Mouse (Mus musculus): Measurements from ENCODE around the gene Rbl1.
"Not testable (repeated sequence)": the region's sequence is repeated elsewhere in the genome, so short reads cannot be mapped to it uniquely, and the experiment has no call there.

Gene Rbl1

DNA sequence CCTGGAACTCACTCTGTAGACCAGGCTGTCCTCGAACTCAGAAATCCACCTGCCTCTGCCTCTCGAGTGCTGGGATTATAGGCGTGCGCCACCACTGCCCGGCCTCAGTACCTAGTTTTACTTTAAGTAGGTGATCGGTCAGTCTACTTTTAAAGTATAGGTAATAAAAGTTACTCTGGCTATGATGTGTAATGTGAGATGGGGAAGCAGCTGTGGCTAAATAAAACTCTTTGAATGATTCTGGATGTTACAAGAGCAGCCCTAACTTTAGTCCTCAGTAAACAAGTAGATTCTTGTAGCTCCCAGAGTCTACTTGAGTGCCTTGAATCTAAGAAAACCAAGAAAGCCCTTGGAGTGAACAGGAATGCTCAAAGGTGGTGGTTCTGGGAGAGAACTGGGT is 31.4 kb downstream of the Rbl1 start:
- no peak for DNase-seq (ENCODE audit: extremely low spot score, low spot score)

DNA sequence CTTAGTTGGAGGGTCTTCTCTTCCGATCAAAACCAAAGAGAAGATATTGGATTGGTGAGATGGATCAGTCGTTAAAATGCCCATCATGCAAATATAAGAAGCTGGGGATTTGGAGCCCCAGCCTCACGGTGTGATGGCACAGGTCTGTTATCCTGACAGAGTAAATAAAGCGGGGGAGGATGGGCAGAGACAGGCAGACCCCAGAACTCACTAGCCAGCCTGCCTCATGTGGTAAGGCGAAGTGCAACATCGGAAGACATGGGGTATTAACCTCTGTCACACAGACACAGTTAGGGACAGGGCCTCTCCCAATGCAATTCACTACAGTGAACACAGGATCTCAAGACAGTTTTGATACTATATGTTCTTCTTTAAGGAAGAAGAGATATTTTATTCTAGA is 33.7 kb downstream of the Rbl1 start:
- DNase-seq (ENCODE audit: extremely low spot score, low spot score) = no peak

DNA sequence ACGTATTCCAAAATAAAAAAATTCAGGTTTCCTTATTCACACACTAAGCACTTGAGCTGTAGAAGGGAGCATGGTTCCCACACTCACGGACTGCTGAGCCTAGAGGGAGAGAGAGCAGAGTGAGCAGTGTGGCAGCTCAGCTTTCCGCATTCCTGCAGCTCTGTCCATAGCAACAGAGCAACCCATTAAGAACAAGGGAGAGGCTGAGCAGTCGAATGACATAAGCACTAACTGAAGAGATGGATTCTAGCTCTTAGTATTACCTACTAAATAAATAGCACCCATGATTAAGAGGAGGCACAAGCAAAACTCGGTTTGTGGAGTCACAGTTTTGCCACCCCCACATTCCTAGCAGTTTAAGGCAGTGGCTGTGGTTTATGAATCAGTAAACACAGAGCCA is 34.2 kb downstream of the Rbl1 start:
- DNase-seq (ENCODE audit: extremely low spot score, low spot score) = peak; percentile 25

DNA sequence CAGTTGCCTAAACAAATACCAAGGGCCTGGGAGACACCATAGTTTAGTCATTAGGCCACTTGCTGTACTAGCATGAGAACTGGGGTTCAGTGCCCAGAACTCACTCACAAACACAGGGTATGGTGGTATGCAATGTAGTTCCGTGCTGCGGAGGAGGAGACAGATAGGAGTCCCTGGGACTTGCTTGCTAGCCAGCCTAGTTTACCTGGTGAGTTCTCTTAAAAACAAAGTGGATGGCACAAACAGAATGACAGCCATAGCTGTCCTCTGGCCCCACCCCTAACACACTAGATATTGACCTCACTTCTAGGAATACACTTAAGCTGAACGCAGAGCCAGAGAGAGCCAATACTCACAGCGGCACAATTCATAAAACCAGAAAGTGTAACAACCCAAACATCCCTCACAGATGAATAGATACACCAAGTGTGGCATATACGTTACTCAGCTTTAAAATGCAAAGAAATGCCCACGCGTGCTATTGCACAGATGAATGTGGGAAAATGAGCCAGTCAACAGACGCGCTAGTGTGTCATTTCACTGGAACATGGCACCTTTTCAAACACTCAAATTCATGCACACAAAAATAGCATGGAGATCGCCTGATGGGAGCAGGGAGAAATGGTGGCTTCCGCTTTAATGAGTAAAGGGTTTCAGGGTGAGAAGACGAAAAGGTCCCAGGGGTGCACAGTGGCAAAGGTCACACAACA is 37.8 kb downstream of the Rbl1 start:
- no peak for DNase-seq (ENCODE audit: extremely low spot score, low spot score)

DNA sequence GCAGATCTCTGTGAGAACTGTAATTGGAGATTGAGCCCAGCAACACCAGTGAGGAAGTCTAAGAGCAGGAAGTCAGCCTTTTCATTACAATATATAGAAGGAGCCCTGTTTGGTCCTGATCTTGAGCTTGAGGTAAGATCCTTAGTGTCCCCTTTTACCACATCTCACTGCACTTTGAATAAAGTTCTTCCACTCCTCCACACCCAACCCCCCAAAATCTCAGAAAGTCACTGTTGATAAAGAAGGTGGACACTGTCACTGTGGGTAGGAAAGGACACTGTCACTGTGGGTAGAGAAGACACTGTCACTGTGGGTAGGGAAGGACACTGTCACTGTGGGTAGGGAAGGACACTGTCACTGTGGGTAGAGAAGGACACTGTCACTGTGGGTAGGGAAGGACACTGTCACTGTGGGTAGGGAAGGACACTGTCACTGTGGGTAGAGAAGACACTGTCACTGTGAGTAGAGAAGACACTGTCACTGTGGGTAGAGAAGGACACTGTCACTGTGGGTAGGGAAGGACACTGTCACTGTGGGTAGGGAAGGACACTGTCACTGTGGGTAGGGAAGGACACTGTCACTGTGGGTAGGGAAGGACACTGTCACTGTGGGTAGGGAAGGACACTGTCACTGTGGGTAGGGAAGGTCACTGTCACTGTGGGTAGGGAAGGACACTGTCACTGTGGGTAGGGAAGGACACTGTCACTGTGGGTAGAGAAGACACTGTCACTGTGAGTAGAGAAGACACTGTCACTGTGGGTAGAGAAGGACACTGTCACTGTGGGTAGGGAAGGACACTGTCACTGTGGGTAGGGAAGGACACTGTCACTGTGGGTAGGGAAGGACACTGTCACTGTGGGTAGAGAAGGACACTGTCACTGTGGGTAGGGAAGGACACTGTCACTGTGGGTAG is 38.8 kb downstream of the Rbl1 start:
- DNase-seq (ENCODE audit: extremely low spot score, low spot score) = not testable (repeated sequence)

DNA sequence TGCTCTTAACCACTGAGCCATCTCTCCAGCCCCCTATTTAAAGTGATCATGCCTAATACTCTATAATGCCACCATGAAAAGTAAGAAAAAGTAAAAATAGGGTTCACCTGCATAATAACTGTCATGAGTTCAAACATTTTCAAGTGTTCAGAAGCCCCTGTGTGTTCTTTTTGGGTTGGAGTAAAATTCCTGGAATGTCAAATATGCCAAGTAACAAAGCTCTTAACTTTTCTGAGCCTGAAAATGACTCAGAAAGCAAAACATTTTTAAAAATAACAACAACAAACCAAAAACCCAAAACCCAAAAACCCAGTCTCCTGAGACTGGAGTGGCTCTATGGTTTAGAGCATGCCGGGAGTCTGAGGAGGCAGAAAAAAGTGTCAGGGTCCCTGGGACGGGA is 40.2 kb downstream of the Rbl1 start:
- DNase-seq (ENCODE audit: extremely low spot score, low spot score) = no peak

DNA sequence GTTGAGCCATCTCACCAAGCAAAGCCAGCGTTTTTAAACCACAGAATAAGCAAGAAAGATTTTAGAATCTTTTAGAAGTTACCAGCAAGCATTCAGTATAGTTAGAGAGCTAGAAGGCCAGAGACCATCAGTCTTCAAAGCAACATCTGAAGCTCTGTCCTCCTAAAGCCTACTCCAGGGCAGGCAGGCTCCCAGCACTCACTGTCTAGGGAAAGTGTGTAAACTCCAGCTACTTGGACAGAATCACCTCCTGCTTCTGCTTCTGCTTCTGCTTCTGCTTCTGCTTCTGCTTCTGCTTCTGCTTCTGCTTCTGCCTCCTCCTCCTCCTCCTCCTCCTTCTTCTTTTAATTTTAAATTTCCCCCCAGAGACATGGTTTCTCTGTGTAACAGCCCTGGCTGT is 48.3 kb downstream of the Rbl1 start:
- no peak for DNase-seq (ENCODE audit: extremely low spot score, low spot score)

DNA sequence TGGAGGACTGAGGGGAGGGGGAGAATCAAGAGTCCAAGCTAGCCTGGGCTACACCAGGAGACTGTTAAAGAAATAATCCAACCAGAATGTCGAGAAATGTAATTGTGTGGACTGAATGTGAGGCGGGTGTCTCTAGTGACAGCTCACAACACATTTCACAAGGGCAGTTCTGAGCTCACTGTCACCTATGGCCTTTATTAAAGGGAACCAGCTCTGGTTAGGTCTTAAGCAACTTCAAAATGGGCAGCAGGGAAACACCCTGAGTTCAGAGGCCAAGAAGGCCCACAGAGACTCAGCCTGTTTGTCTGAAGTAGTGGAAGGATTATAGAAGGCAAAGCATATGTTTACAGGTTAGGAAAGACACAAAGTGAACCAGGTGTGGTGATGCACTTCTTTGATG is 51.1 kb downstream of the Rbl1 start:
- DNase-seq (ENCODE audit: extremely low spot score, low spot score) = no peak

DNA sequence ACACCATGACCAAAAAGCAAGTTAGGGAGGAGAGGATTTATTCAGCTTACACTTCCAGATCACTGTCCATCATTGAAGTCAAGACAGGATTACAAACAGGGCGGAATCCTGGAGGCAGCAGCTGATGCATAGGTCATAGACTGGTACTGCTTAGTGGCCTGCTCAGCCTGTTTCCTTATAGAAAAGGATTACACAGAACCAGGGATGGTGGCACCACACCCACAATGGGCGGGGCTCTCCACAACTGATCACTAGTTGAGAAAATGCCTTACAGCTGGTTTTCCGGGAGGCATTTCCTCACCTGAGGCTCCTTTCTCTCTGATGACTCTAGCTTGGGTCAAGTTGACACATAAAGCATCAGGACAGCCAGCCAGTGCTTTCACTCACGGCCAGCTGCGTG is 55.9 kb downstream of the Rbl1 start:
- DNase-seq (ENCODE audit: extremely low spot score, low spot score) = no peak

DNA sequence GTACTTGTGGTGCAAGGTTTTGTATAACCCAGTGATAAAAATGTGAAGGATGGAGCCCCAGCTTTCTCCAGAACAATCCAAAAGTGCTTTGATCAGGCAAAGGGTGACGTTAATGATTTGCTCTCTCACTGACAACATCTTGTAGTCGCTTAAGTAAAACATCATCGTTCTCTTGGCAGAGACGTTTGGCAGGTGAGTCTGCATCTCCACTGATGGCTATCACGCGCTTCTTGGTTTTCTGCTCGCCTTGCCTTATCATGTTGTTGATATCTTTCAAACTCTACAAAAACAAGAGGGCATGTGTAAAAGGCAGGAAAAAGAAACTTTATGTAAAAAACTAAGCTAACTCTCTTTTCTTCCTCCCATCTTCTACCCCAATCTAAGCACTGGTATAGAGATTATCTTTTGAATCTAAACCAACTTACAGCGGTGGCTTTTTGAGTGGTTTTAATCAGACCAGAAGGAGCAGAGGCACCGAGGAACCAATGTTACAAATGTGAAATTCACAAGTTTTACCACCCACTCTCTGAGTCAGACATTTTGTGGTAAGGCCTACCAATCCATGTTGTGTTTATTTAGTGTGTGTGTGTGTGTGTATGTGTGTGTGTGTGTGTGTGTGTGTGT is 56.8 kb downstream of the Rbl1 start:
- DNase-seq (ENCODE audit: extremely low spot score, low spot score) = no peak

DNA sequence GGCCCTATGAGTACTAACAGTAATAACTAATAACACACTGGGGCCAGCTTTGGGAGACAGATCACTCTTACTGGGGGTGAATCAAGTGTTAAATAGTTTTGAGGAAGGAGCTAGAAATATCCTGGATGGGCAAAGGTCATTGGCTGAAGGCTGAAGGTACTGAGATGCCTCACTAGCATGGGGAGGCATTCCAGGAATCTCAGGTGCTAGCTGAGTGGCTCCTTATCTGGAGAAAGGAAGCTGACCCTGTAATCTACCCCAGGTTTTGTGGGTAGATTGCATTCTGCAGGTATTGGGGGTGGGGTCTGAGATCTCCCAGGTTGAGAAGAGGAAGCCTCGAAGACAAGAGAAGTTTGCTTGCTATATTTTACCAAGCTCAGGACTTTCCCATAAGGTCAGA is 59.2 kb downstream of the Rbl1 start:
- DNase-seq (ENCODE audit: extremely low spot score, low spot score) = no peak

DNA sequence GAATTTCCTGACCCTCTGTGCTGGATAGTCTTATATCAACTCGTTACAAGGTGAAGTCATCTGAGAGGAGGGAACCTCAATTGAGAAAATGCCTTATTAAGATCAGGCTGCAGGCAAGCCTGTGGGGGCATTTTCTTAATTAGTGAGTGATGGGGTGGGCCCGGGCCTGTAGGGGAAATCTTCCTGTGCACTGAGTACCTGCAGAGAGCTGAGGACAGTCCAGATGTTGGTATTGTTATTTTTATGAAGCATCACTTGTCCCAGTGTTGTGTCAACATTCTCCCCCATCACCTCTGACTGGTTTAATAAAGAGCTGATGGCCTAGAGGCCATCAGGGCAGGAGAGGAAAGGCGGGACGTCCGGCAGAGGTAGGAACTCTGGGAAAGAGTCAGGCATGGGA is 60.2 kb downstream of the Rbl1 start:
- DNase-seq (ENCODE audit: extremely low spot score, low spot score) = no peak

DNA sequence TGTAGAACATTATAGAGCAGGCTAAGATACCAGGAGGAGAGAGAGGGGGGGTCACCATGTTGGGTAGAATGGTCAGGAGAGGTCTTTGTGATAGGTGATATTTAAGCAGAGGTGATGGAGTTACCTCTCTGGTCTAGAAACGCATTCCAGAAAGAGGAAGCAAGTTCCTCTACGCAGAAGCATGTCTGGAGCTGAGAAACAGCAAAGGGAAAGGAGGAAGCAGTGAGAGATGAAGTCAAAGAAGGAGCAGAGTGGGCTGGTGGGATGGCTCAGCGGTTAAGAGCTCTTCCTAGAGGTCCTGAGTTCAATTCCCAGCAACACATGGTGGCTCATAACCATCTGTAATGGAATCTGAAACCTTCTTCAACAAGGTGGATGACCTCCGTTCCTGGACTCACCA is 62.4 kb downstream of the Rbl1 start:
- DNase-seq (ENCODE audit: extremely low spot score, low spot score) = no peak

DNA sequence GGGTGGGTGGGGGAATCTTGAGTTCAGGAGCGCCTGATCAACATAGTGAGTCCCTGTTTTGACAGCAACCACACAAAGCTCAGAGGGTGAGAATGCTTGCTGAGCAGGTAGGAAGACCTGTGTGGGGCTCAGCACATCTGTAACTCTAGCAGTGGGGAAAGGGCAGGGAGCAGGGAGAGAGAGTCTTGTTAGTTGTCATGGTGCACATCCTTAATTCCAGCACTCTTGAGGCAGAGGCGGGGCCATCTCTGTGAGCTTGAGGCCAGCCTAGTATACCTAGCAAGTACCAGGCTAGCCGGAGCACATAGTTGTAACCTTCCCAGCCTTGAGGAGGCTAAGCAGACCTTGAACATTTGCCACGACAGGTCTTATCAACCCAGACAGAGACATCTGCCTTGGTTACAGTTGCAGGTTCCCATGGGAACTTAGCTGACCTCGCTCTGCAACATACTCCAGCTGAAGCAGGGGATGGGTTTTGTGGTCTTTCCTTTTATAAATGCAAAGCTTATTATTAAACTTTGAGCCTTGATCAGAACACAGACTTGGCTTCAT is 65.0 kb downstream of the Rbl1 start:
- no peak for DNase-seq (ENCODE audit: extremely low spot score, low spot score)

DNA sequence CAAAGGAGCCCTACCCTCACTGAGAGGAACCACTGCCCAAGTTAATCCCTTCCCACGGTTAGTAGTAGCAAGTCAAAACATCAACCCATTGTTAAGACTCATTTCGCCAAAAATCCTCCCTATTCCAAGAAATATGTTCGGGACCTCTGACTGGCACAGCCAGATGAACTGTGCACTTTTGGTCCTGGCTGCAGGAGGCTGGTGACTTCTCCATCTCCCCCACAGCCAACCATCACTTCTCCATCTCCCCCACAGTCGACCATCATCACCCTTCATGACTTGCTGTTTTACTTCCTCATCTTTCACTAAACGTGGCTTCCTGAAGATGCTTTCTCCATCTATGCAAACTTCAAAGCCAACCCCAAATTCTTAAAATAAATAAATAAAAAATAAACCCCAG is 65.5 kb downstream of the Rbl1 start:
- DNase-seq (ENCODE audit: extremely low spot score, low spot score) = no peak

DNA sequence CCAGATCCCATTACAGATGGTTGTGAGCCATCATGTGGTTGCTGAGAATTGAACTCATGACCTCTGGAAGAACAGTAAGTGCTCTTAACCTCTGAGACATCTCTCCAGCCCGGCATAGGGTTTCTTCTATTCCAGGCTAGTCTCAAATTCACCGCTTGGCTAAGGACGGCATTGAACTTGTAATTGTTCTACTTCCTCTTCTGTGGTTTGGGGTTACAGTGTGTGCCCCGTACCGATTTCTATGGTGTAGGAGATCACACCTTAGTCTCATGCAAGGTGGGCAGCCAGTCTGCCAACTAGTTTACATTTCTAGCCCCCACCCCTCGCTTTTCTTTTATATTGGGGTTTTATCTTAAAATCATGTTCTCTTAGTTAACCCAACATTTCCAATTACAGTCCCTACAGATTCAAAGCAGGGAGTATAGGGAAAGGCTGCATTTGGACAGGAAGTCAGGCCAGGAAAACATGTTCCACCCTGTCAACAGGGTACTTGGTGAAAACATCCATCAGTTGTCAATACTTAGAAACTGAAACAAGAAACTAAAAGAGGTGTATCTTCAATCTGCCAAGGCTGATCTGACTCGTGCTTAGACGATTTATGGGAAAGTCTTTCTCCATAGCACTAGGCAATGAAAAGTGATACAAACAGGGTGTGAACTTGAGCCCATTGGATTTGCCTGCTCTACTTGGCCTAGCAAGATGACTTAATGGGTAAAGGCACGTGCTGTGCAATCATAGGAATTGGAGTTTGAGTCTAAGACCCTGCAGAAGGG is 66.2 kb downstream of the Rbl1 start:
- no peak for DNase-seq (ENCODE audit: extremely low spot score, low spot score)

DNA sequence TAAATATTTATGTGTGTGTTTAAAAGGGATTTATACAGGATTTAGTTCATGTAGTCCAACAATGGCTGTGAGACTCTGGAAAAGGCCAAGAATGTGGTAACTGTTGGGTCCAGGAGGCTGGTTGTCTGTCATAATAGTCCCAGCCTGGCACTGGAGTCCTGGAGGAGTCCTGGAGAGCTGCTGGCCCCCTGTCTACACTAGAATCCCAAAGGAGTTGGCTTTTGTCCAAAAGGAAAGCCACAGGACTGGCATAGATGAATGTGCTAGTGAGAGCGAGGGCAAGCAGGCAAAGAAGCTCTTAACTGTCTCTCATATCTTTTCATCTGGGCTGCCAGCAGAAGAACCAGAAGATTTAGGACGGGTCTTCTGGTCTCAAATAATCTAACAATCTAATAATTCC is 67.7 kb downstream of the Rbl1 start:
- no peak for DNase-seq (ENCODE audit: extremely low spot score, low spot score)

DNA sequence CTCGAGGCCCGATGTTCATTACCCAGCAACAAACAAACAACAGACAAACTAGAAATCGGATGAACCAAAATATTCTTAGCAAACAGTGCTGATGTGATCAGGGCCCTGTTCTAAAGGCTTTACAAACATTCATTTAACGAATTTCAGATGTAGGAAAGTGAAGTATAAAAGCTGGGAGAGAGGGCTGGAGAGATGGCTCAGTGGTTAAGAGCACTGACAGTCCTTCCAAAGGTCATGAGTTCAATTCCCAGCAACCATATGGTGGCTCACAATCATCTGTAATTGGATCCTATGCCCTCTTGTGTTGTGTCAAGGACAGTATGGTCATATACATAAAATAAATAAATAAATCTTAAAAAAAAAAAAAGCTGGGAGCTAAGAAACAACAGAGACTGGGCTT is 68.2 kb downstream of the Rbl1 start:
- no peak for DNase-seq (ENCODE audit: extremely low spot score, low spot score)

DNA sequence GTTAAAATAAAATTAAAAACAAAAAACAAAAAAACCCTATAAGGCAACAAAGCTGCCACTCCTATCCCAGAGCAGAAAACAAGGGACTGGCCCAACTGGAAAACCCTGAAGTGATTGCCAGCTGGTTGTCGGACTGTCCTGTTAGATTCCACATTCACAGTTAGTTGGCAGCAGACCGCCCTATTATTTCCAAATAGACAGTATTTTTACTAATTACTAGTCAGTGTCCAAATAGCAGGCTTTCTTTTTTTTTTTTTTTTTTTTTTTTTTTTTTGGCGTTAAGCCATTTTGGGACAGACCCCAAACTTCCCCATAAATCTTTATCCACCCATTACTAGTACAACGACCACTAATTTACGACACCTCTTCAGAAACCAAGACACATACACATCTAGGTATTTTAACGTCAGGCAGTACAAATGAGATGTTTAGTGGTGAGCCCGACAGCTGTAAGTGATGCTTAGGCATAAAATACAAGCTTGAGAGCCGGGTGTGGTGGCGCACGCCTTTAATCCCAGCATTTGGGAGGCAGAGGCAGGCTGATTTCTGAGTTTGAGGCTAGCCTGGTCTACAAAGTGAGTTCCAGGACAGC is 68.7 kb downstream of the Rbl1 start:
- no peak for DNase-seq (ENCODE audit: extremely low spot score, low spot score)

DNA sequence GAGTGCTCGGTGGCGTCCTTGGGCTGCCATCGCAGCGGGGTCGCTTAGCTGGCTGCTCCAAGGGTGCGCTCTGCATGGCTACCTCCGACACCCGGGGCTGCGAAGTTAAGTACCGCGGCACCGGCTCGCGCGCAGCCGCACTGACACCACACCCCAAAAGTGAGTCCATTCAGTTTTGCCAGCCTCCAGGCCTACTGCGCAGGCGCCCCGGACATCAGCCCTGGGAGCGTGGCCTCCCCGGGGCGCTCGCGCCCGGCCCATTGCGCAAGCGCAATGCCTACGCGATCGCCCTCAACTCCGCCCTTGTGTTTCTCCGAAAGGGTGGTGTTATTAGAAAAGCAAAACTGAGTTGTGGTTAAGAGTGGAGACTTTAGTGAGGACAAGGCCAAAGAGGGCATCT is 69.3 kb downstream of the Rbl1 start, which contains the start of gene Samhd1:
TSS of gene Samhd1 (minus strand) at position 252 of the 400 bp plus-strand sequence.
- DNase-seq (ENCODE audit: extremely low spot score, low spot score) = peak; percentile 93

DNA sequence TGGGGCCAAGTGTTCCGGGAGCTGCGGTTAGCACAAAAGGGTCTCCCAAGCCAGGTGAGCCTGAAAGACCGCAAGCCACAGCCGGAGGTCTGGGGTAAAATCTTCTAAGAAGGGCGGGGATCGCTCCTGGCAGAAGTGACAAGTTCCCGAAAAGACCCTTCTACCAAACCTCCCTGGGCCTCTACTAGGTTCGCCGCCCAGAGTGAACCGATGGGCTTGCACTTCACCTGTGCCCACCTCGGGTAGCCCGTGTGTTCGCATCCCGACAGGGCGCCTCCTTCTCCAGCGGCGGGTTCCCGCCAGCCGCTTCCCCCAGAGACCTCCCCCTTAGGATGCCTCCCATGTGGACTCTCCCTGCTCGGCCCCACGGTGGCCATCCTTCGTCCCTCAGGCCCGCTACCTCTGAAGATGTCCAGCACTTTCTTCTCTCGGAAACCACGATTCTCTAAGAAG is 69.8 kb downstream of the Rbl1 start:
- no peak for DNase-seq (ENCODE audit: extremely low spot score, low spot score)

Measured in neural tube, embryonic 10.5 days (tissue).